Mouse (Mus musculus) hindbrain, embryonic 15.5 days (tissue): ENCODE results near the gene Nexmif. TPM values are rescaled to one million over a fixed set of nuclear protein-coding genes. Genes with fewer than 3 reads are reported as not detected.

Source experiments
- ATAC-seq: fragments of 200-750 bp; cut with Nextera tagmentation; 2 replicates; pipeline ENCODE4 v1.8.0; 2017; ENCODE audit warnings: low read depth, moderate number of reproducible peaks, moderate TSS enrichment; ENCODE audit not compliant: low FRiP score
- H3K27ac ChIP-seq: fragments of 300-500 bp; sonication (generic); replicated peaks from 2 replicates; pipeline ENCODE4 v1.5.1; 2015; ENCODE audit warnings: mild to moderate bottlenecking, inconsistent platforms
- H3K27me3 ChIP-seq: fragments of 300-500 bp; sonication (generic); 2 replicates; pipeline ENCODE4 v1.6.1; 2015; ENCODE audit warnings: control low read depth, inconsistent platforms
- H3K36me3 ChIP-seq: fragments of 300-500 bp; sonication (generic); 2 replicates; pipeline ENCODE4 v1.6.1; 2015; ENCODE audit warnings: control low read depth, inconsistent platforms
- H3K4me1 ChIP-seq: fragments of 300-500 bp; sonication (generic); replicated peaks from 2 replicates; pipeline ENCODE4 v1.6.1; 2015; ENCODE audit warnings: control low read depth, inconsistent platforms
- H3K4me2 ChIP-seq: fragments of 300-500 bp; sonication (generic); 2 replicates; pipeline ENCODE4 v1.6.1; 2015; ENCODE audit warnings: moderate library complexity, mild to moderate bottlenecking, inconsistent platforms
- H3K4me3 ChIP-seq: fragments of 300-500 bp; sonication (generic); 2 replicates; pipeline ENCODE4 v1.5.1; 2015; ENCODE audit warnings: mild to moderate bottlenecking, inconsistent platforms
- H3K9ac ChIP-seq: fragments of 300-500 bp; sonication (generic); 2 replicates; pipeline ENCODE4 v1.6.1; 2015; ENCODE audit warnings: inconsistent platforms
- H3K9me3 ChIP-seq: fragments of 300-500 bp; sonication (generic); 2 replicates; pipeline ENCODE4 v1.6.1; 2016; ENCODE audit warnings: control low read depth, inconsistent platforms
- WGBS: fragments of 180-500 bp; shearing (Covaris S2); methylation state at CpG from one replicate; pipeline ENCODE4 v1.1.7; 2015; 5-methylcytosine and 5-hydroxymethylcytosine counted together
- microRNA counts: library from miRNA; unstranded; fragments of <30 nt; microRNA quantifications from one replicate; lab custom pipeline; 2016
- microRNA-seq: library from miRNA; unstranded; fragments of <30 nt; microRNA quantifications from one replicate; pipeline ENCODE4, GENCODE M21; 2016
- polyA plus RNA-seq: library from polyadenylated mRNA; unstranded; fragments of >200 nt; fragmentation: Nextera tagmentation; extraction: Ambion mirVana; gene quantifications from 2 replicates; pipeline ENCODE4 v1.2.1, GENCODE M21; 2015

The Nexmif gene
- polyA plus RNA-seq, 1 experiment from 2014 or later = 15.8 TPM

GRCm38 (mm10) chrX:104054848-104055247 lies 146.1 kb downstream of the Nexmif start:
- no peak for ATAC-seq
- no peak overlapping the region for H3K9ac ChIP-seq
- no peak overlapping the region for H3K4me2 ChIP-seq
- no peaks in the 10 kb centered on the region for H3K36me3 ChIP-seq
- H3K4me1 ChIP-seq = no peaks in the 10 kb centered on the region
- 77% methylated on average over 2 of the region's 2 CpGs for WGBS
- no peaks in the 10 kb centered on the region for H3K9me3 ChIP-seq
- no peak overlapping the region for H3K27ac ChIP-seq
- H3K4me3 ChIP-seq = no peak overlapping the region
- H3K27me3 ChIP-seq = peaks cover 4% of the 10 kb centered on the region; the same call in 1 of the 2 replicates

DNA sequence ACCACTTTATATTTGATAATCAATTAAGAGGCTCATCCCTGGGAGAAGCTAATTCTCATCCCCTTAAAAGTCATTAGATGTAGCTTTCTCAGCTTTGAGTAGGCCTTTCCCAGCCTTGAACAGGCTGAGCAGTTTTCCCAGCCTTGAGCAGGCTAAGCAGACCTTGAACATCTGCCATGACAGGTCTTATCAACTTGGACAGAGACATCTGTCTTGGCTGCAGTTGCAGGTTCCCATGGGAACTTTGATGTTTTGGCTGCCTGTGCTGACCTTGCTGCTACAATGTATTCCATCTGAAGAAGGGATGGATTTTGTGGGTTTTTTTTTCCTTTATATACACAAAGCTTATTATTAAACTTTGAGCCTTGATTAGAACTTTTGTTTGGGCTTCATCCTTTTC lies 160.7 kb downstream of the Nexmif start:
- no peaks in the 10 kb centered on the region for H3K4me1 ChIP-seq
- H3K9ac ChIP-seq = no peak overlapping the region
- H3K4me2 ChIP-seq = no peak overlapping the region
- H3K36me3 ChIP-seq = no peaks in the 10 kb centered on the region
- peaks cover 17% of the 10 kb centered on the region; the same call in 1 of the 2 replicates for H3K27me3 ChIP-seq
- no peak for ATAC-seq
- no peak overlapping the region for H3K27ac ChIP-seq
- no peak overlapping the region for H3K4me3 ChIP-seq
- H3K9me3 ChIP-seq = no peaks in the 10 kb centered on the region

GRCm38 (mm10) chrX:104033843-104034242 lies 167.1 kb downstream of the Nexmif start:
- no peak overlapping the region for H3K4me2 ChIP-seq
- WGBS = 77% methylated on average over 5 of the region's 5 CpGs
- H3K9ac ChIP-seq = no peak overlapping the region
- H3K27me3 ChIP-seq = peaks cover 7% of the 10 kb centered on the region; the same call in 1 of the 2 replicates
- no peaks in the 10 kb centered on the region for H3K36me3 ChIP-seq
- H3K4me3 ChIP-seq = no peak overlapping the region
- H3K4me1 ChIP-seq = no peaks in the 10 kb centered on the region
- no peak overlapping the region for H3K27ac ChIP-seq
- ATAC-seq = no peak
- H3K9me3 ChIP-seq = no peaks in the 10 kb centered on the region

DNA sequence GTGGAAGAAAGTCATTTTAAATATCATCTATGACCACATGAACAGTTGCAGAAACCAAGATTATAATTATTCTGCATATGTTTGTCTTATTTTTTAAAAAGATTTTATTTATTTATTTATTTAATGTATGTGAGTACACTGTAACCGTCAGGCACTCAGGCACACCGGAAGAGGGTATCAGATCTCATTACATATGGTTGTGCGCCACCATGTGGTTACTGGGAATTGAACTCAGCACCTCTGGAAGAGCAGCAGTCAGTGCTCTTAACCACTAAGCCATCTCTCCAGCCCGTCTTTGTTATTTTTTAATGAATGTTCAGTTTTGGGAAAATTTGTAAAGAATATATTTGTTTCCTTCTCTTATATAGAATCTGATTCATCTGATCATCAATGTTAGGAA lies 168.2 kb downstream of the Nexmif start:
- H3K9ac ChIP-seq = no peak overlapping the region
- H3K4me3 ChIP-seq = no peak overlapping the region
- H3K27me3 ChIP-seq = peaks cover 6% of the 10 kb centered on the region; the same call in 1 of the 2 replicates
- H3K4me2 ChIP-seq = no peak overlapping the region
- ATAC-seq = no peak
- H3K4me1 ChIP-seq = no peaks in the 10 kb centered on the region
- H3K36me3 ChIP-seq = no peaks in the 10 kb centered on the region
- WGBS = 46% methylated on average over 4 of the region's 4 CpGs
- no peak overlapping the region for H3K27ac ChIP-seq
- H3K9me3 ChIP-seq = no peaks in the 10 kb centered on the region

MicroRNAs encoded within 50 kb of the gene (microRNA counts, 519-probe panel; counts per million panel counts)
- 2,654 counts per million, percentile 48 among the panel's probes with 10 or more counts for microRNA mmu-miR-672 (lab: Ali Mortazavi, UCI)

Small RNA genes within 50 kb of the gene (microRNA-seq; reads per million reads assigned to microRNA genes)
- not detected for gene Gm24993
- gene Mir672 = 308 reads per million, percentile 66 among the genes with 10 or more reads in this experiment

Other genes starting within 250 kb of the Nexmif start
- 24.9 and 25.7 TPM in 2 replicates for gene Rlim, start 219.9 kb downstream of the Nexmif start, polyA plus RNA-seq
- 6.4 and 6.8 TPM in 2 replicates for gene Abcb7, start 212.7 kb upstream of the Nexmif start, polyA plus RNA-seq